Mouse (Mus musculus): ENCODE measurements around the gene Fgd5. TPM values are rescaled to one million over a fixed set of nuclear protein-coding genes. Genes with fewer than 3 reads are reported as not detected.

Gene Fgd5
- polyA plus RNA-seq, 1 experiment from 2014 or later = 11.6 TPM

GRCm38 (mm10) chr6:92012413-92012812 is 33.7 kb downstream of the Fgd5 start:
- 59% methylated on average over 5 of the region's 5 CpGs for WGBS
- Histone ChIP-seq H3K9ac (no peak overlapping the region), H3K4me1 (replicated peaks) (peaks cover 6% of the 10 kb centered on the region), H3K27me3 (no peaks in the 10 kb centered on the region), H3K27ac (no peak overlapping the region), H3K9me3 (replicated peaks) (no peaks in the 10 kb centered on the region), H3K36me3 (no peaks in the 10 kb centered on the region), H3K4me2 (no peak overlapping the region), H3K4me3 (no peak overlapping the region)
- ATAC-seq (replicated peaks; ENCODE audit: insufficient number of reproducible peaks, insufficient read depth, low FRiP score, low read depth) = no peak

DNA sequence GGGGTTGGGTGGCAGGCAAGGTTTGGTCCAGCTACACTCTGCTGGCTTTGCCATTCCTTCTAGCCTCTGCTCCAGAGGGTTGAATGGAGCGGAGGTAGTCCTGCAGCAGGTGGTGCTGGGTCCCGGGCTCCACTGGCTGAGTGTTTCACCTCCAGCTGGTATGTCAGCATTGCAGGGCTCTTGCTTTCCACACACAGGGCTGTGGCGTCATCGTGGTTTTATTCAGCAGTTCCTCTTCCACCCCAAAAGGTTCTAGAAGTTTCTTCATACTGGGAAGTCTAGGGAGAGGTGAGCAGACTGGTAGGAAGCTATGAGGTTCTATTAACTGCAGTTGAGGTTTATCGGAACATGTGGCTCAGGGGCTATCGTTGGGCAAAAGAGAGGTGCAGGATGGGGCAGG is 34.4 kb downstream of the Fgd5 start:
- no peaks in the 10 kb centered on the region for H3K9me3 ChIP-seq (replicated peaks)
- no peak overlapping the region for H3K4me2 ChIP-seq
- no peaks in the 10 kb centered on the region for H3K27me3 ChIP-seq
- no peak for ATAC-seq (replicated peaks; ENCODE audit: insufficient number of reproducible peaks, insufficient read depth, low FRiP score, low read depth)
- 88% methylated on average over 6 of the region's 6 CpGs for WGBS
- H3K27ac ChIP-seq = no peak overlapping the region
- no peaks in the 10 kb centered on the region for H3K36me3 ChIP-seq
- H3K9ac ChIP-seq = no peak overlapping the region
- peaks cover 6% of the 10 kb centered on the region for H3K4me1 ChIP-seq (replicated peaks)
- H3K4me3 ChIP-seq = no peak overlapping the region

GRCm38 (mm10) chr6:92013620-92014019 is 34.9 kb downstream of the Fgd5 start:
- peaks cover 6% of the 10 kb centered on the region for H3K4me1 ChIP-seq (replicated peaks)
- no peak overlapping the region for H3K4me2 ChIP-seq
- 67% methylated on average over 3 of the region's 3 CpGs for WGBS
- H3K9ac ChIP-seq = no peak overlapping the region
- H3K27ac ChIP-seq = no peak overlapping the region
- no peak for ATAC-seq (replicated peaks; ENCODE audit: insufficient number of reproducible peaks, insufficient read depth, low FRiP score, low read depth)
- no peaks in the 10 kb centered on the region for H3K27me3 ChIP-seq
- no peaks in the 10 kb centered on the region for H3K36me3 ChIP-seq
- no peaks in the 10 kb centered on the region for H3K9me3 ChIP-seq (replicated peaks)
- H3K4me3 ChIP-seq = no peak overlapping the region

DNA sequence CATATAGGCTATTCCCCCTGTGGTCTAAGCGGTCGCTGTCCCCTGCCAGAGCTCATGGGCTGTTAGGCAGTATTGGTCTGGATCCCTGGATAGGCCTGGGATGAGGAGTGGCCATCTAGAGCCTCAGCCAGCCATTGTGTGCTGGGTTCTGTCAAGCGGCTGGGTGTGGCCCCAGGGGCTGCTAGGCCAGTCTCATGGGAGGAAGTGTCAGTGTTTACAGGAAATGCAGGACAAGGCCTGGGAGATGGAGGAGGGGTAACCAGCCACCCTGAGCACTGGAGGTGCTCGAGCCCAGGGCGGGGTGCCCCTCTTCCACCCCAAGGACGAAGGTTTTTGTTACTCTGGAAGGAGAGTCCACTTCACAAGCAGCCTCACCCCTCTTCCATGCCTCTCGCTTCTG is 36.3 kb downstream of the Fgd5 start:
- 64% methylated on average over 7 of the region's 7 CpGs for WGBS
- H3K27ac ChIP-seq = no peak overlapping the region
- no peaks in the 10 kb centered on the region for H3K9me3 ChIP-seq (replicated peaks)
- H3K4me3 ChIP-seq = no peak overlapping the region
- no peaks in the 10 kb centered on the region for H3K36me3 ChIP-seq
- no peak overlapping the region for H3K9ac ChIP-seq
- peaks cover 6% of the 10 kb centered on the region for H3K4me1 ChIP-seq (replicated peaks)
- no peaks in the 10 kb centered on the region for H3K27me3 ChIP-seq
- H3K4me2 ChIP-seq = no peak overlapping the region
- 0 out of 2 replicates have a peak, but pooled peaks have one; percentile 16 for ATAC-seq (replicated peaks; ENCODE audit: insufficient number of reproducible peaks, insufficient read depth, low FRiP score, low read depth)

DNA sequence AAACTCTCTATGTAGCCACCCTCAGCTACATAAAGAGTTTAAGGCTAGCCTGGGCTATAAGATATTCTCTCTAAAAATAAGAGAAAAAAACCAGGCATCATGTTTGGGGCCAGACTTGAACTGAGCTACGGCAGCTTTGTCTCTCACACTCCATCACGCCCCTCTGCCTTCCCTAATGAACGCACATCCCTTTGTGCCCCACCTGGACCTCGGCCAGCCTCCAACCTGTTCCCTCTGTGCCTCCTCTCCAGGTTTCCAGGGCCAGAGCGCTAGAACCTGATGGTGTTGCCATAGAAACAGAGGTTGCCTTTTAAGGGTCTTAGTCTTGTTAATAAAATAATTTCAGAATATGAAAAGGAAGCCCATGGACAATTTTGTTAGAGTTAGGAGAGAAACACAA is 37.2 kb downstream of the Fgd5 start:
- Histone ChIP-seq H3K36me3 (no peaks in the 10 kb centered on the region), H3K27ac (no peak overlapping the region), H3K9ac (no peak overlapping the region), H3K4me1 (replicated peaks) (peaks cover 6% of the 10 kb centered on the region), H3K4me2 (no peak overlapping the region), H3K27me3 (no peaks in the 10 kb centered on the region), H3K4me3 (no peak overlapping the region), H3K9me3 (replicated peaks) (no peaks in the 10 kb centered on the region)
- WGBS = 79% methylated on average over 5 of the region's 5 CpGs
- no peak for ATAC-seq (replicated peaks; ENCODE audit: insufficient number of reproducible peaks, insufficient read depth, low FRiP score, low read depth)

DNA sequence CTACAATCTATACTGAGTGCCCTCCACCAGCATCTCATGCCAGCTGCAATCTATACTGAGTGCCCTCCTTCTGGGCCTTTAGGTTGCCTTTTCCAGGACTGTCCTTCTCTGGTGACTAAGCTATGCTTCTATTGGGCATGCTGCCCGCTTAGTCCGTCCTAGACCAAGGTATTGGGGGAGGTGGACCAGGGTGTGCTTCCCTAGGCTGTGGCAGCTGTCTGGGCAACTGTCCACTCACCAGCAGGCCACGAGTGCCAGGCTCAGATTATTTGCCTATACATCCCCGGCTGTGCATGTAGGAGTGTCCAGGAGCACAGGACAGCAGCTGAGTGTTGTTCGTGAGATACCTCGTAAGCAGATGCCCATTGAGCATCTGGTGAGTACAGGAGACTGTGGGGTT is 38.1 kb downstream of the Fgd5 start:
- H3K4me1 ChIP-seq (replicated peaks) = peaks cover 6% of the 10 kb centered on the region
- H3K4me2 ChIP-seq = no peak overlapping the region
- no peak overlapping the region for H3K4me3 ChIP-seq
- 75% methylated on average over 6 of the region's 6 CpGs for WGBS
- no peak overlapping the region for H3K27ac ChIP-seq
- no peaks in the 10 kb centered on the region for H3K27me3 ChIP-seq
- H3K36me3 ChIP-seq = no peaks in the 10 kb centered on the region
- no peak overlapping the region for H3K9ac ChIP-seq
- no peak for ATAC-seq (replicated peaks; ENCODE audit: insufficient number of reproducible peaks, insufficient read depth, low FRiP score, low read depth)
- H3K9me3 ChIP-seq (replicated peaks) = no peaks in the 10 kb centered on the region

DNA sequence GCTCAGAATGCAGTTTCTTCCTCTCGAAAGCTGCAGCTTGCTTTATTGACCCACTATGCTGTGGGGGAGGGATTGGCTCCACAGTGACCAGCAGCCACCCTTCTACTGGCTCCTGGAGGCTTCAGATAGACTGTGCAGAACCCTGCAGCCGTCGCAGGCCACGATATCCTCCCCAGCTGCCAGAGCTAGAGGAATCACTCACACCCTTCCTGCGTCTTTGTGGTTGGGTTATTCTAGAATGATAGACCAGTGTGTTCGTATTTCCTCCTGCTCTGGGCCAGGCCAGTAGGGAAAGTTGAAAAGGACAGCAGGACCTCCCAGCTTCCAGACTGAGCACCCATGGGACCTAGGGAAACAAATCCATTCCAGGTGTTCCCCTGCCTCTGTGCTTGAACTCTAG is 39.7 kb downstream of the Fgd5 start:
- WGBS = 41% methylated on average over 6 of the region's 6 CpGs

DNA sequence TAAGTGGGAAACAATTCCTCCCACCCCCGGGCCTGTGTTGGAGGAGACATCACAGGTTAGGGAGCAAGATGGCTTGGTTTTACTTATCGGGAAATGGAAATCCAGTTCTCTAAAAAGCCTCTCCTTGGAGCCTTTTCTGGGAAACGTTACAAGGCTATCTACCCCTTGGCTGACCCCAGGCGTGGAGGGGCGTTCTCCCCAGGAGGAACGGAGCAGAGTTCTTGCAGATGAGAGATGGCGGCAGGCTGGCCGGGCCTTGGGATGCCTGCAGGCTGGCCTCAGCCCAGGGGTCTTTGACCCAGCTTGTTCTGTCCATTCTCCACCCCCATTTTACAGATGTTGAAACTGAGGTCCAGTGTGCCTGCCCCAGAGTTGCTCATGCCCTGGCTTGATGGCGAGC is 42.4 kb downstream of the Fgd5 start:
- Histone ChIP-seq H3K9ac (no peak overlapping the region), H3K9me3 (replicated peaks) (no peaks in the 10 kb centered on the region), H3K27ac (peak overlapping the region; percentile 57; the same call in 1 of the 2 replicates), H3K4me1 (replicated peaks) (0 out of 2 replicates have a peak, but pooled peaks cover 2% of the 10 kb centered on the region), H3K4me2 (no peak overlapping the region), H3K27me3 (no peaks in the 10 kb centered on the region), H3K4me3 (no peak overlapping the region), H3K36me3 (no peaks in the 10 kb centered on the region)
- ATAC-seq (replicated peaks; ENCODE audit: insufficient number of reproducible peaks, insufficient read depth, low FRiP score, low read depth) = no peak
- 72% methylated on average over 9 of the region's 9 CpGs for WGBS

More for the DNA sequence above, 39.7 kb downstream of the Fgd5 start:
- H3K4me3 ChIP-seq = no peak overlapping the region
- no peaks in the 10 kb centered on the region for H3K27me3 ChIP-seq
- no peak for ATAC-seq (replicated peaks; ENCODE audit: insufficient number of reproducible peaks, insufficient read depth, low FRiP score, low read depth)
- no peak overlapping the region for H3K9ac ChIP-seq
- peaks cover 6% of the 10 kb centered on the region for H3K4me1 ChIP-seq (replicated peaks)
- H3K27ac ChIP-seq = no peak overlapping the region
- H3K36me3 ChIP-seq = no peaks in the 10 kb centered on the region
- H3K9me3 ChIP-seq (replicated peaks) = no peaks in the 10 kb centered on the region
- no peak overlapping the region for H3K4me2 ChIP-seq

DNA sequence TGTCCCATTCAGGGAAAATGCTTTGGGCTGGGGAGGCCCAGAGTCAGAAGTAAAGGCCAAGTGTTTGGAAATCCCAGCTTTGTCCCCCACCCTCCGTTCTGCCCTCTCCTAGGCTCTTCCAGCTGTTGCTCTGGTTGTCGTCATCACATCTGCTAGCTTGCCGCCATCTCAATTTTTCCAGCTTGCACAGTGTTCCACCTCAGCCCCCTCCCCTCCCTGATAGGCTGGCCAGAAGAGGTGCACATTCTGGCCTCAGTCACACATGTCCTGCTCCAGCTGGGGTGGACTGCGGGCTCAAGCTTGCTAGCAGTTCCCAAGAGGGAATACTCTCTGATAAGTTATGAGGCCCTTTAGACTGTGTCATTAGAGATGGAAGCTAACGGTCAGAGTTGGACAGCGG is 42.8 kb downstream of the Fgd5 start:
- H3K9me3 ChIP-seq (replicated peaks) = no peaks in the 10 kb centered on the region
- peak overlapping the region; percentile 57; the same call in 1 of the 2 replicates for H3K27ac ChIP-seq
- H3K36me3 ChIP-seq = no peaks in the 10 kb centered on the region
- no peak overlapping the region for H3K4me3 ChIP-seq
- 50% methylated on average over 6 of the region's 6 CpGs for WGBS
- H3K9ac ChIP-seq = no peak overlapping the region
- H3K4me2 ChIP-seq = no peak overlapping the region
- ATAC-seq (replicated peaks; ENCODE audit: insufficient number of reproducible peaks, insufficient read depth, low FRiP score, low read depth) = peak; percentile 45; the same call in 1 of the 2 replicates
- H3K4me1 ChIP-seq (replicated peaks) = 0 out of 2 replicates have a peak, but pooled peaks cover 2% of the 10 kb centered on the region
- H3K27me3 ChIP-seq = no peaks in the 10 kb centered on the region

- no peak for ATAC-seq (replicated peaks; ENCODE audit: insufficient number of reproducible peaks, insufficient read depth, low FRiP score, low read depth)
- no peak overlapping the region for H3K4me2 ChIP-seq
- WGBS = 92% methylated on average over 1 of the region's 1 CpGs
Measured at GRCm38 (mm10) chr6:92025252-92025651, 46.6 kb downstream of the Fgd5 start.

DNA sequence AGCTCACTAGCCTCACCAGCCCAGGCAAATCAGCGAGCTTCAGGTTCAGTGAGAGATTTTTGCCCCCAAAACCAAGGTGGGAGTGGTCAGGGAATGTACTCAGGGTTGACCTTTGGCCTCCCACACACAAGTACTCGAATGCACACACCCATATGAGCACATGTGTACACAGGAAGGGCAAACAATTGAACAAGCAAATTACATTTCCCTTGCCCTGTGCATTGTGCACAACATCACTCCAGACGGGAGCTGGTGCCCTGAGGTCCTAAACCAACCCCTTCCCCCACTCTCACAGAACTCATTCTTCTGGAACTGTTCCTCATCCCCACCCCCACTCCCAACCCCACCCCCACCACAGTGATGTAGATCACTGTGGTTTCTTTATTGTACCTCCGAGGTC is 48.7 kb downstream of the Fgd5 start:
- no peak overlapping the region for H3K9ac ChIP-seq
- 0 out of 2 replicates have a peak, but pooled peaks cover 3% of the 10 kb centered on the region for H3K4me1 ChIP-seq (replicated peaks)
- 83% methylated on average over 4 of the region's 4 CpGs for WGBS

More at GRCm38 (mm10) chr6:92025252-92025651, 46.6 kb downstream of the Fgd5 start:
- no peak overlapping the region for H3K27ac ChIP-seq
- H3K4me3 ChIP-seq = no peak overlapping the region
- no peaks in the 10 kb centered on the region for H3K36me3 ChIP-seq
- H3K9me3 ChIP-seq (replicated peaks) = no peaks in the 10 kb centered on the region
- H3K9ac ChIP-seq = no peak overlapping the region
- 0 out of 2 replicates have a peak, but pooled peaks cover 3% of the 10 kb centered on the region for H3K4me1 ChIP-seq (replicated peaks)
- H3K27me3 ChIP-seq = no peaks in the 10 kb centered on the region

DNA sequence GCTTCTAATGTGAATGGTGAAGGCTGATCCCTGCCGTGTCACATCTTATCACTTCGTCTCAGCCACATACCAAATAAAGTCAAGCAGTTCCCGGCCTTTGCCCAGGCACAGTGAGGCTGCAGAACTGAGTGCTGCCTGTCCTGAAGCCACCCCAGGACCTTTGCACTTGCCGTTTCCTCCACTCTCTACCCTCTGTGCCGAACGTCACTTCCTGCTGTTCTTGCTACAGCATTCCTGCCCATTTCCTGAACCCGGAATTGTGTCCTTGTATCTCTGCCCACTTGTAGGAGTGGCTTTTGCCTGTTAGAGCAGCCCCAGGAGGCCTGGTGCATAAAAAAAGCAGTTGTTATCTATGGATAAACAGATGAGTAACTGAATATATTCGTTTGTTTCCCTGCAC is 52.0 kb downstream of the Fgd5 start:
- ATAC-seq (replicated peaks; ENCODE audit: insufficient number of reproducible peaks, insufficient read depth, low FRiP score, low read depth) = no peak
- Histone ChIP-seq H3K27ac (no peak overlapping the region), H3K27me3 (no peaks in the 10 kb centered on the region), H3K9me3 (replicated peaks) (no peaks in the 10 kb centered on the region), H3K4me3 (no peak overlapping the region), H3K4me1 (replicated peaks) (peaks cover 14% of the 10 kb centered on the region), H3K4me2 (no peak overlapping the region), H3K9ac (no peak overlapping the region), H3K36me3 (no peaks in the 10 kb centered on the region)
- WGBS = 49% methylated on average over 8 of the region's 8 CpGs

More for the DNA sequence above, 48.7 kb downstream of the Fgd5 start:
- no peak overlapping the region for H3K4me2 ChIP-seq
- ATAC-seq (replicated peaks; ENCODE audit: insufficient number of reproducible peaks, insufficient read depth, low FRiP score, low read depth) = no peak
- no peak overlapping the region for H3K4me3 ChIP-seq
- H3K9me3 ChIP-seq (replicated peaks) = no peaks in the 10 kb centered on the region
- H3K27ac ChIP-seq = no peak overlapping the region
- H3K36me3 ChIP-seq = no peaks in the 10 kb centered on the region
- H3K27me3 ChIP-seq = no peaks in the 10 kb centered on the region
